Mouse (Mus musculus) left cerebral cortex, adult 9 months (tissue): Measurements from ENCODE around the gene Trpm8.

Experiments used
- DNase-seq, 2 experiments: peaks; one replicate each; pipeline ENCODE4 v3.0.0; 2022; ENCODE audit warnings: low spot score in 2 of 2

Trpm8 gene

GRCm38 (mm10) chr1:88264869-88265240 is 12.6 kb upstream of the Trpm8 start:
- DNase-seq: no peak

DNA sequence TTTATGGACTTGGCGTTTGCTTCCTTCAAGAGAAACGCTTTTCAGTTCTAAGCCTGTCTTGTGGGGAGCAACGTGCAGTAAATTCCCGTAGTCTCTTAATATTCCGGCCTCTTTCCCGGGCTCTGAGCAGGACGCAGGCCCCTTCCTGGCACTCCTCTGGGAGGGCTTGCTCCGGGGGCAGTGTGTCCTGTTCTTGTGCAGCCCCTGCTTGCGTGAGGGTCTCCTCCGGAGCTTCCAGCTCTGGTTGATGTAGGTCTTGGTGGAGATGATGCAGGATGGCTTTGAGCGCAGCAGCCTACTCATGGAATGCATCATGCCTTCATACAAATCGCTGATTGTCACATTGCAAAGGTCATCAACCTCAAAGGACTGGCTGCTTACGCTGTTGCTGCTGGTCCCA is 11.3 kb upstream of the Trpm8 start:
- no peak for DNase-seq

DNA sequence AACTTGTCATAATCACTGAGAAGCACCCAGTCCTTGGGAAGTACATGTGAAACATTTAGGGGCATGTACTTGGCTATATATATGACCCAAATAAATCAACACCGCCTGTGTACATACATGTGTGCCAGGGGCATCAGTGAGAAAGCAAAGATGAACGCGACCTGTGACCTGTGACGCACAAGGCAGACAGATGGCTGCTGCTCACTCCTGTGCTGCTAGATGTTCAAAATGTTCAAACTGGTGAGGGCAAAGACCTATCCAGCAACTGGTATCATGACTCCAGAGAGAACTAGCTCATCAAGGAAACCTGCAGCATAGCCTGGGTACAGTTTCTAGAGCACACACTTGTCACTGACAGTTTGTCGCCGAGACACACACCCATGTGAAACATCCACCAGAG is 10.0 kb upstream of the Trpm8 start:
- no peak for DNase-seq

DNA sequence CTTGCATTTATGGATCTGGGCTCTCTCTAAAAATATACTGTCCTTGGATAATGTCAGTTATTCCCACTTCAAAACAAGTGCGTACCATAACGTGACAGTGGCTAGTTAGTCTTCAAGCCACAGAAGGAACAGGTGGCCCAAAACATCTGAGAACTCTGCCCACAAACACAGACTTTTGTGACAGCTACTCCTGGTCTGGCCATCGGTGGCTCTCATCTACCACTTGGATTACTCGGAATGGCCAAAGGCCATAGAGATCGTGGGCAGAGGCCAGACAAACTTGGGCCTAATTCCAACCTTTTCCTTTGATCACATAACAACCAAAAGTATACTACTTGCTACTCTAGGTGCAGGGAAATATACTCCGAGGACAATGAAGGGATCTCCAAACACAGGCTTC is 9.4 kb upstream of the Trpm8 start:
- DNase-seq: no peak

DNA sequence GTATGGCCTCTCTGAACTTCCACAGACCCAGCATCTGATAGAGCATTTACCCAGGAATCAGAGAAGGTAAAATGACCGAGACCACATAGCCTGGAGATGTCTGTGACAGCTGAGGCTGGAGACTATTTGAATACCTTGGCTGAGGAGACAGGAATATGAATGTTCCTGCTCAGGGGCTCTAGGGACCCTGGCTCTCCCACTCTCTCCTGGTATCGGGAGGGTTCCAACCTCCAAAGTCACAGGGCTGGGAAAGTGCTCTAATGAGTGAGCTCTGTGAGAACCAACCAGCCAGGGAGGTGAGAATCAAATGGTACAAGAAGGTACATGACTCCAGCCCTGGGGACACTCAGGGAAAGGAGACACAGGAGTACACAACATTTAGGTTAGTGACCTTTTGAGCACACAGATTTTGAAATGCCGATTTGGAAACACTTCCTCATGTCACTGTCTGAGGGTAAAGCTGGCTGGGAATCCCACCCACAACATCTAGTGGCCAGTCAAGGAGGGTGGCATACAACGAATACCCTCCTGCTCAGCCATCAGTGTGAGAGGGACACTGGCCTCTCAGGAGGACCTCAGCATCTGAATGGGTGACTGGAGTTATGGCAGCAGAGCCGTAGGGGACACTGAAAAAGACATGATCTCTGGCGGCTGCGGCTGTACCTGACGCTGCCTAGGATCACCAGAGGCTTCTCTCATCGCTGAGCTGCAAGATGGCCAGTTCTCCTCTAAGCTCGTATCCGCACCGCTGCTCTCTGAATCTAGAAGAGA is 7.7 kb upstream of the Trpm8 start:
- DNase-seq: peak in 1 of 2 experiments; percentile 3

DNA sequence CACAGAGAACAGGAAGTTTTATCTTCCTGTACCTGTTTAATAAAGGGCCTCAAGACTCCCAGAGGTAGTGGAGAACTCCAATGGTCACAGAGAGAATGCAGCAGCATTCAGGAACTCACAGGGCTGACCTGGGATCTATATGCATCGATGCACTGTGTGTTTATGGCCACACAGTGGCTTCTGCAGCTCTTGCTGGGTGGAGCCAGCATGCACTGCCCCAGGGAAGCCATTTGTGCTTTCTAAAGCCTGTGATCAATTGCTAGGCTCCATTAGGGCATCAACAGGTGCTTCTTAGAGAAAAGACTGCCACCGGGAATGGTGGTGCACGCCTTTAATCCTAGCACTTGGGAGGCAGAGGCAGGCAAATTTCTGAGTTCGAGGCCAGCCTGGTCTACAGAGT is 4.6 kb upstream of the Trpm8 start:
- DNase-seq: no peak

DNA sequence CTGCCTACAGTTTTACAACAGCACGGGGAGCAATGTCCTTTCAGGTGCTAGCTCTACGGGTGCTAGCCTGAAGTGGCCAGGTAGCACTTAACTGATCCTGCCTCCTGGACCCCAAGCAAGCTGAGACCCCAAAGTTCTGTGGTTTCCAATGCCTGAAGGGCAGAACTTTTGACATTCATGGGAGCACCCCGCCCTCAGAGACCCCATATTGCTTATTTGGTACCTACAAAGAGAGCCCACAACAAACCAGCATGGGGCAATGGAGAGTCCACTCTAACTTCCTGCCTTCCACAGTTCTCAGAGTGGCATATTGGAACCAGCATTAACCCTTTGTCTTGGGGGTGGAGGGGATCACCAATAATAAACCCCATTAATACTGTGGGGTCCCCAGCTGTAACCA is 4.1 kb upstream of the Trpm8 start:
- DNase-seq: peak in 1 of 2 experiments; percentile 4

DNA sequence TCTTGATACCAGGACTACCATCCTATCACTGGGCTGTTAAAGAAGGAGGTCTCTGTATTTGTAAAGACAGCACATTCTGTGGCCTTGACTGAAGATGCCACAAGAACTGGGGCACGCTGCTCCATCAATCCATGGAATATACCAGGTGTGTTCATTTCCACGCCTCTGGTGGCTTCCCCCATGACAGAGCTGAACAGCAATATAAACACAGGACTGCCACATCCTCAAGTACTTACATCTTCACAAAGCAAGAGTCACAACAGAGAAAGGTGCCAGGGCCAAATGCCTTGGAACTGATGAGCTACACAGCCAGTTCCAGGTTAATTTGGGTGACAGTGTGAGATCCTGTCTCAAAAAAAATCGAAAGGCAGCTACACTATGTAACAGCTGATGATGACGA is 3.6 kb upstream of the Trpm8 start:
- DNase-seq: peak in 1 of 2 experiments; percentile 6

GRCm38 (mm10) chr1:88274371-88275077 is 2.9 kb upstream of the Trpm8 start:
- DNase-seq: peak in 1 of 2 experiments; percentile 8

DNA sequence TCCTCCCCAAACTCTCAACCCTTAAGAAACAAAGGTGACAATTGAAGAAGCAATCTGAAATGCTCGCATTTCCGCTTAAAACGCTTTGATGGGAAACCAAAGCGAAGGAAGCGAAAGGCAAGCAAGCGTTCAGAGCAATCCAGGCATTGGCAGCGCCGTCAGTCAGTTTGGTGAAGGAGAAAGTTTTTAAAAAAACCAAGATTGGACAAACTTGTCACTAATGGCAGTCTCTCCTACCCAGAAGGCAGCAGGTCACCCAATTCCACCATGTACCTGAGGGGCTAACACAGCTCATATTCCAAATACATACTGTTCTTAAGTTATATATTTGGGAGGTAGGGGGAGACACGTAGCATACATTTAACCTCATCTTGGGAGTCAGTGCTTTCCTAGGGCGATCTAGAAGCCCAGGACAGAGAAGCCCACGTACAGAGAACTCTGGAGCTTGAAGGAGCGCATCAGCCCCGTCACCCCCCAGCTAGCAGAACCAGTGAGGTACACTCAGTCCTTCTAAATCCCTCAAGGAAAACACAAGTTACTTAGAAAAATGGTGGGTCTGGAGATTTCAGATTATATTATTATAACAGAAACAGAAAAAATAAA is 2.3 kb upstream of the Trpm8 start:
- peak in 1 of 2 experiments; percentile 3 for DNase-seq

DNA sequence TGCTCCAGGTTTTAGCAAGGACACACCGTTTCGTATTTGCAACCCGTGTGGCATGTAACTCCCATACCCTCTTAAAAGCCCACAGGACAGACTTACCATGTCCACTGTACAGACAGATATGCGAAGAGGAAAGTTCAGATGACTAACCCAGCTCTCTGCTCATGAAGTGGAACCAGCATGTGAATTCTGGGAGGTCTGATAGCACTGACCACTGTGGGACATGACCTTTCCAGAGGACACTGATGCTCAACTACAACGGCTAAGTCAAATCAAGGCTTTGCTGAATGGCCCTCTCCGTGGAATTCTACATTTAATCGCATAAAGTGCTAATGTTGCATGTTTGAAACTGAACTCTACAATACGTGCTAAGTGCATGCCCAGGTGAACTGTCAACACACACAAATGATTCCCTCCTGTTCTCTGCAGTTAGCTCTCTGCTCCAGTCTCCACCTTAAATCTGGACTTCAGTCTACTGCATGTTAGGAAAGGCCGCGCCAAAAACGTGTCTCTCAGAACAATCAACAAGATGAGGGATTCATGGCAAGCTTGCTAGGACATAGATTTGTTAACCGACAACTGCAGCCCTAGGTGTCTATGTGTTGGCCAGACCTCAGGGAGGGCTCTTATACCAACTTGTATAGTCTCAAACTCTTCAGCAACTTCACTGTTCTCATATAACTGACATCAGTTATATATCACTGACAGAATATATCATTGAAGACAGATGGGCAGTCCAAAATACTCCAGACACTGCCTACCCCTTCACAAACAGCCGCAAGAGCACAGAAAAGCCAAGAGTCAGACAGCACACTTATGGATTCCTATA is 1.6 kb upstream of the Trpm8 start:
- peak in 1 of 2 experiments; percentile 31 for DNase-seq

DNA sequence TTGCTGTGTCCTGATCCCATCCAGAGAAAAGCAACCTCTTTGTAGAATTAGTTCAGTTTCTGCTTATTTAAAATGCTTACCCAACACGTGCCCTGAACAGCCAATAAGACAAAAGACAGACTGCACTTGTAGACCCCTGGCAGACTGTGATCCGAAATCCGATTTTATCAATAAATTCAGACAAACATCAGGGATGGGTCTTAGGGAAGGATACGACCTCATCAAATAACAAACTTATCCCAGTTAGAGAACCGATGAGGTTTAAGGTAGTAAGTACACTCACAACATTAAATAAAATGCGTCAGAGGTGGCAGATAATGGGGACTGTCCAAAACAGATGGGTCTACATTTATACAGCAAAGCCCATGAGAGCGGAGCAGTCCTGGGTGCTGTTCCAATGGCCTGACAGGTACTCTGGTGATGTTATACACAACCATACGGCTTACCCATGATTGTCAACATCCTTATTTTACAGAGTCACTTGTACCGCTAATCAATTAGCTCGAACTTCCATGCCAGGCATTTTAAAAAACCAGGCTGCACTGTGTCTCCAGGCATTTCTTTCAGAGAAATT is 850 bp upstream of the Trpm8 start:
- DNase-seq: peak in 1 of 2 experiments; percentile 58

GRCm38 (mm10) chr1:88277818-88278511 is 504 bp downstream of the Trpm8 start:
- peak in 1 of 2 experiments; percentile 5 for DNase-seq

- DNase-seq: peak in 1 of 2 experiments; percentile 10
Observed at GRCm38 (mm10) chr1:88279111-88280005, 1.9 kb downstream of the Trpm8 start.

GRCm38 (mm10) chr1:88280006-88280690 is 2.7 kb downstream of the Trpm8 start:
- no peak for DNase-seq

DNA sequence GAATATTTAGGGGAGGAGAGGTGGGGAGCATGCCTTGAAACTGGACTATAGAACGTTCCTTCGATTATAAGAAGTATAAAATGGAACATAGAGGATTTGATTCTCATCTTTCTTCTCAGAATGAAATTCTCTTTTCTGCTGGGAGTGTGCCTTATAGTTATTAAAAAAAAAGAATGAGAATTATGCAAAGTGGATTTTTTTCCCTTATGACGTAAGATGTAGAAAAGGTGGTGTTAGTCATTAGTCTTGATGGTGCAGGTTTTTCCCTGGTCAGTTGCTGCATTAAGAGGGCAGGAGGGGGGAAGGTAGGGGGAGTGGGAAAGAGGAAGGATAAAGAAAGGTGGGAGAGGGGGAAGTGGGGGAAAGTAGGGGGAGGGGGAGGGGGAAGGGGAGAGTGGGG is 4.8 kb downstream of the Trpm8 start:
- no peak for DNase-seq

GRCm38 (mm10) chr1:88283376-88284227 is 6.1 kb downstream of the Trpm8 start:
- no peak for DNase-seq

GRCm38 (mm10) chr1:88284228-88284945 is 6.9 kb downstream of the Trpm8 start:
- DNase-seq: no peak
